Mouse (Mus musculus) telencephalon, adult 2 months (tissue): Measurements from ENCODE around the gene Supt3.

Source experiments
- DNase-seq: peaks from one replicate; pipeline ENCODE4 v3.0.0-alpha.2; 2011; ENCODE audit warnings: low read depth, low spot score

Gene Supt3

GRCm38 (mm10) chr17:45054526-45054925 is 277.6 kb downstream of the Supt3 start:
- no peak for DNase-seq

- no peak for DNase-seq
These were observed 279.9 kb downstream of the Supt3 start for GRCm38 (mm10) chr17:45056894-45057293.

GRCm38 (mm10) chr17:45057780-45058179 is 280.8 kb downstream of the Supt3 start:
- DNase-seq: no peak

- no peak for DNase-seq
These were observed 281.8 kb downstream of the Supt3 start for GRCm38 (mm10) chr17:45058566-45059363.

GRCm38 (mm10) chr17:45063776-45064175 is 286.8 kb downstream of the Supt3 start:
- DNase-seq: peak; percentile 43

- DNase-seq: no peak
These were observed 288.5 kb downstream of the Supt3 start for GRCm38 (mm10) chr17:45065465-45065864.

GRCm38 (mm10) chr17:45067441-45067840 is 290.5 kb downstream of the Supt3 start:
- DNase-seq: no peak

GRCm38 (mm10) chr17:45068321-45068720 is 291.4 kb downstream of the Supt3 start:
- DNase-seq: no peak

GRCm38 (mm10) chr17:45072495-45073347 is 295.8 kb downstream of the Supt3 start:
- no peak for DNase-seq

GRCm38 (mm10) chr17:45073348-45073634 is 296.3 kb downstream of the Supt3 start:
- DNase-seq: no peak

GRCm38 (mm10) chr17:45073779-45074178 is 296.8 kb downstream of the Supt3 start:
- DNase-seq: no peak

GRCm38 (mm10) chr17:45076951-45077350 is 300.0 kb downstream of the Supt3 start:
- DNase-seq: no peak

- no peak for DNase-seq
These were observed 301.1 kb downstream of the Supt3 start for GRCm38 (mm10) chr17:45077921-45078640.

GRCm38 (mm10) chr17:45081521-45081920 is 304.6 kb downstream of the Supt3 start:
- no peak for DNase-seq

- DNase-seq: no peak
These were observed 305.1 kb downstream of the Supt3 start for GRCm38 (mm10) chr17:45081955-45082475.

- no peak for DNase-seq
These were observed 309.4 kb downstream of the Supt3 start for GRCm38 (mm10) chr17:45086361-45086760.

GRCm38 (mm10) chr17:45087022-45087421 is 310.1 kb downstream of the Supt3 start:
- DNase-seq: no peak

- no peak for DNase-seq
These were observed 324.1 kb downstream of the Supt3 start for GRCm38 (mm10) chr17:45101064-45101463.

GRCm38 (mm10) chr17:45115386-45115785 is 338.4 kb downstream of the Supt3 start:
- no peak for DNase-seq

GRCm38 (mm10) chr17:45118565-45119471 is 341.9 kb downstream of the Supt3 start:
- peak; percentile 11 for DNase-seq
